Mouse (Mus musculus) left cerebral cortex, adult 18-20 months (tissue): ENCODE measurements around the gene Rnf207. TPM values are rescaled to one million over a fixed set of nuclear protein-coding genes. Genes with fewer than 3 reads are reported as not detected.

Experiments used
- DNase-seq, 2 experiments: peaks; one replicate each; pipeline ENCODE4 v3.0.0; 2021 to 2022; ENCODE audit warnings: low spot score in 2 of 2, mixed read lengths in 1 of 2
- long read RNA-seq, 2 experiments: library from polyadenylated mRNA; stranded (forward); transcript quantifications; one replicate each; pipeline ENCODE4 v2.0.0; 2021
- total RNA-seq, 2 experiments: library from RNA; stranded (reverse); gene quantifications; 2 replicates each; pipeline ENCODE4 v1.2.3; 2021

Gene Rnf207
- total RNA-seq, result 10 to 100 TPM; 18.9 to 20.8 TPM
- long read RNA-seq, experiment 1, partial matches to known transcripts, result 1 of 13 reads
- long read RNA-seq, experiment 1, other reads (novel, unspliced or antisense), result 12 of 13 reads
- long read RNA-seq, experiment 2, partial matches to known transcripts, result 2 of 6 reads
- long read RNA-seq, experiment 2, other reads (novel, unspliced or antisense), result 4 of 6 reads

DNA sequence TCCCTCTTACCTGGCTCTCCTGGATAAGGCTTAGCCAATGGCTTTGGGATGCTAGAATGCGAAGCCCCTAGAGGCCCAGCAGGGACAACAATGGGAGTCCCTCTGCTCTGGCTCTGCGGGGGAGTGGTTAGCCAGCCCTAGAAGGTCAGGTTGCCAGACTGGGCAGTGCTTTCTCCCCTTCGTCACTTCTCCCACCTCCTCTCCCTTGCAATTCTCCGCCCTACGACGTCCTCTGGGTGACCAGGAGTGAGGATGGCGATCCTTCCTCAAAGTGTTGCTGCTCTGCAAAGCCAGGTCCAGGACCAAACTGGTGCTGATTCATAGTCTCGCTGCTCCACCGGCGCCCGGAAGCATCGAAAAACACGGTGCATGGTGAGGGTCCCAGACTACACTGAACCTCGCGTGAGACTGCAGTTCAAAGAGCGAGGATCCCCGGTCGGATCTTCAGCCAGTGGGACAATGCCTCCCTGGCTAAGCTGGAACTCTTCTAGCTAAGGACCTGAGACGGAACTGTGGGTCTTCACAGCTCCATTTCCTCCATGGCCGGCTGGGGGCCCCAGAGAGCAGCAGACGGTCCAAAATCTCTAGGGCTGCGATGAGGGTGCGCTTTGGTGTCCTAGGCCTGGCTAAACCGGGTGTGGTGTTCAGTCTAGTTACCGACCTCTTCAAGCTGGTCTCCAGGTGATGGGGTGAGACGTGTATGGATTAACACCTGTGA is at the start of gene Rnf207:
Gene Rnf207, minus strand, starts transcription at position 477 of the 718 bp plus-strand sequence.
- peak; percentile 67 to 68 for DNase-seq

- DNase-seq, result no peak
Measured at GRCm38 (mm10) chr4:152365228-152365627, 46.4 kb upstream of the Rnf207 start.

- no peak for DNase-seq
Measured at GRCm38 (mm10) chr4:152362180-152362579, 43.4 kb upstream of the Rnf207 start.

DNA sequence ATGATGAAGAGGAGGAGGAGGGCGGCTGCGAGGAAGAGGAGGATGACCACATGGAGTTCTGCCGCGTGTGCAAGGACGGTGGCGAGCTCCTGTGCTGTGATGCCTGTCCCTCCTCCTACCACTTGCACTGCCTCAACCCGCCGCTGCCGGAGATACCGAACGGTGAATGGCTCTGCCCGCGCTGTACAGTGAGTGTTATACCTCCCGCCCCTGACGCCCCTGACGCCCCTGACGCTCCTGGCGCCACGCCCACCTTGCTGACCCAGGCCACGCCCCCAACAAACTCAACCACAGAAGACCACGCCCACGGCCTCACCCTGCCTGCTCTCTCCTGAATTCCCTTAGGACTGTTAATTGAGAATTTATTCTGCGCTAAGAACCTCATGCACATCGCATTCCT is 42.1 kb upstream of the Rnf207 start:
- no peak for DNase-seq

DNA sequence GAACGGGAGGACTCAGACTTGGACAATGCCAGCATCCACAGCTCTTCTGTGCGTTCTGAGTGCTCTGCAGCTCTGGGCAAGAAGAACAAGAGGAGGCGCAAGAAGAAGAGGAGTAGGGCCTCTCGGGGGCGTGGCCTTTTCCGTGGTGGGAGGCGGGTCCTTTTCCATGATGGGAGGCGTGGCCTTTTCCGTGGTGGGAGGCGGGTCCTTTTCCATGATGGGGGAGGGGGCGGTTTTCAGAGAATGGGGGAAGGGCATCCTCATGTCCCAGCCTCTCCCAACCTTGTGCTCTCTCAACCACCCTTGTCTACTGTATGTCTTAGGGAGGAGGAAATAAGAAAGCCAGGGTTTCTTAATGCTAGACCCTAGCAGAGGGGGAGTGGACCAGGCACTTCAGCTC is 40.9 kb upstream of the Rnf207 start:
- DNase-seq, result no peak

GRCm38 (mm10) chr4:152355672-152356071 is 36.9 kb upstream of the Rnf207 start:
- no peak for DNase-seq

DNA sequence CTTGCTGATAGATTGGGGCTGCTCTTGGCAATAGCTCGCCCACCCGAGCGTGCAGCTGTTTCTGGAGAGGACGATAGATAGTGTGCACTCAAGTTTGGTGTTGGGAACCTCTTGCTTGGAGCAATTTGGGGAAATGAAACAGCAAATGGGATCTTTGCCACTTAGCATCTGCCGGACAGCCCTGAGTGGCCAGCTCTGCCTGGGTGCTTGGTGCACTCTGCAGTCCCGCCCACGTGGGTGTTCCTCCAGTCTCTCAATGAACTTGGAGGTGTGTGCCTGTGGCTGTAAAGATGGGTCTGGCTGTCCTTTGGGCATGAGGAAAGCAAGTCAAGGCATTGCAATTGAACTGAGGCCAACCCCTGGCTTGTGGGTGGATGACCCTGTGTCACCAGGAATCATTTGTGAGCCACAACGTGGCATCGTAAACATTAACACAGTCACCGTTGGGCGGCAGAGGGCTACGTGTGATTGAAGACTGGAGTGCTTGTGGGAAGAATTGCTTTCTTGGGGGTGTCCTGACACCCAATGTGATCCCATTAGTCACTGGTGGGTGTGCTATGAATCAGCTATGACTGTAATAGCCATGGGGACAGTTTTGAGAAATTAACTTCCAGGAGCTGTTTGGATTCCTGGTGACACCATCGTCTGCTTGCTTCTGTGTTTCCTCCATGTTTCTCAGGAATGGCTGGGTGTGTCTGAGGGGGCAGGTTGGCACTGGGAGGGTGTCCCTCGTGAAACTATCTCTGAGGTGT is 35.3 kb upstream of the Rnf207 start:
- DNase-seq, result peak in 1 of 2 experiments; percentile 28

DNA sequence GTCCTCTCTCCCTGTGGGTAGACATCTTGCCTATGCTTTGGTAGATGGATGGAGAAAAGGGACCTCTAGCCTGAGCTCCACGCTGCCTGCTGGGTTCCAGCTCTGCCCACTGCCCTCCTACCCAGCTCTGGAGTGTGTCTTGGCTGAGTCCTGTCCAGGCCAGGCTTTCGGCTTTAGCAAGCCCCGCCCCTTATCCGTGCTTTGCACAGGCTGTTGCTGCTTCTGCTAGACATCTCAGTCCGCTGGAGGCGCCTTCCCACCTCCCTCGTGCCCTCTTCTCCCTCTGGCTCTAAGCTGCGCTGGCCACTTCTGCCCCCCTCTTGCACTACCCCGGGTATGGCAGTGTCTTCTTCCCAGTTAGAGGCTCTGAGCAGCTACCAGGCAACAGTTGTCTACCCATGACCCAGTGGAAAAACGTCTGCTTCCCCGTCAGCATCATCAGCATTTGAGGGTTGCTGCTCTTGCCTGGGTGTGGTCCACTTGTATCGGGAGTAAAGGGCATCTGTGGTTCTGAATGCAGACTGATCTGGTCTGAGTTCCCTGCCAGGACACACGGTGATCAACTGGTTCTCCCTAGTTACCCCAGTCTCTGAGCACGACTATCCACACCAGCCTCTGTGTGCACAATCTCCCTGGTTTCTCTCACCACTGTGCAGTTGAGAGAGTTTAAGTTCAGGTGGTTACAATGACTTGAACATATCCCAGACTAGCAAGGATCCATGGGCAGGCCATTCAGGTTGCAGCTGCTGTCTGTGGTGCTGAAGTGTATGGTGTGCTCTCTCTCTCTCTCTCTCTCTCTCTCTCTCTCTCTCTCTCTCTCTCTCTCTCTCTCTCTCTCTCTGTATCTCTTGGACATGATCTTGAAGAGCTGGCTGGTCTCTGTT is 32.9 kb upstream of the Rnf207 start:
- DNase-seq, result peak; percentile 48 to 57

GRCm38 (mm10) chr4:152350722-152351421 is 32.1 kb upstream of the Rnf207 start:
- peak; percentile 51 to 59 for DNase-seq

GRCm38 (mm10) chr4:152349837-152350381 is 31.1 kb upstream of the Rnf207 start:
- peak; percentile 68 to 80 for DNase-seq

- DNase-seq, result peak; percentile 61 to 71
Measured at GRCm38 (mm10) chr4:152345120-152345889, 26.5 kb upstream of the Rnf207 start.

GRCm38 (mm10) chr4:152344651-152345050 is 25.9 kb upstream of the Rnf207 start:
- no peak for DNase-seq

DNA sequence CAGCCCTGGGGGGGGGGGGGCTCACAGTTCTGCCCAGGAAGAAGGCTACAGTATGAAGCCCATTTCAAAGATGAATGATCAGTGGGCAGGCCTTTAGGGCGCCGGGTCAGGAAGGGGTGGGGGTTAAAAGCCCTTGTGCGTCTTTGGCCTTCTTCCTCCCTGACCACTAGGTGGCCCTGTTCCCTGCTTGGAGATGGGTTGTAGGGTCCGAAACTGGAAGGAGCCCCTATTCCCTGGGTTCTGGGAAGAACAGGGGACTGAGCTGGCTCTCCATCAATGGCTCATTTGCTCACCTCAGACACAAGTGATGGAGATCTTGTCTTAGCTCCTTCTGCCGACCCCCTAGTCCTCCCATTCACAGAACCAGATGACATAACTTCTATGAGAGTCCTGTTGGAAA is 24.5 kb upstream of the Rnf207 start:
- peak in 1 of 2 experiments; percentile 35 for DNase-seq

DNA sequence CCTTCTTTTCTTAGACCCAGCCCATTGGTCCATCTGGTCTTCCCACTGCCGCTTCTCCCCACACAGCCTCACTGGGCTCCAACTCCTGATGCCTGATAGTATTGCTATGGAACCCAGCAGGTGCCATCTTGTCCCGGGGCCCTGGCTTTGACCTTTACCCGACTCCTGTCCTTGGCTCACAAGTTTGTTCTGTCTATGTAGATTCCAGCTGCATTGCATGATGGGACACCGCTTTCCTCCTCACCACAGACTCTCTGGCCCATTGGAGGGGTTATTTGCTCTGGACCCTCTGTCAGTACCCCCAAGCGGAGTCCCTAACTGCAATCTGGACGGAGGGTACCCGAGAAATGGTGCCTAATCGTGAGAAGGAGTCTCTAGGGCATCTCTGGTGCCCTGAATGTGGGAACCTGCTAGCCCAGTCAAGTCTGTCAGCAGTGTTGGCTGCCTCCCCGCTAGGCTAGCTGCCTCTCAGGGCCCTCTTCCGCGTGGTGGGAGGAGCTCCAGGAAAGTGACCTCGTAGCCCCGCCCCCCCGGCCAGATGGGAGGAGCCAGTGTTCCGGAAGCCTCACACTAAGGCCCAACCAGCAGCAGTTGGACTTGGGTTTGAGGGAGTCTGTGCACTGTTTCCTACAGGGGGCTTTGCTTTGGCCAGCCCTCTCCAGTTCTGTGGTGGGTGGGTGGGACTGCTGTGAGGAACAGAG is 21.9 kb upstream of the Rnf207 start:
- no peak for DNase-seq

GRCm38 (mm10) chr4:152339293-152339790 is 20.5 kb upstream of the Rnf207 start:
- DNase-seq, result no peak

DNA sequence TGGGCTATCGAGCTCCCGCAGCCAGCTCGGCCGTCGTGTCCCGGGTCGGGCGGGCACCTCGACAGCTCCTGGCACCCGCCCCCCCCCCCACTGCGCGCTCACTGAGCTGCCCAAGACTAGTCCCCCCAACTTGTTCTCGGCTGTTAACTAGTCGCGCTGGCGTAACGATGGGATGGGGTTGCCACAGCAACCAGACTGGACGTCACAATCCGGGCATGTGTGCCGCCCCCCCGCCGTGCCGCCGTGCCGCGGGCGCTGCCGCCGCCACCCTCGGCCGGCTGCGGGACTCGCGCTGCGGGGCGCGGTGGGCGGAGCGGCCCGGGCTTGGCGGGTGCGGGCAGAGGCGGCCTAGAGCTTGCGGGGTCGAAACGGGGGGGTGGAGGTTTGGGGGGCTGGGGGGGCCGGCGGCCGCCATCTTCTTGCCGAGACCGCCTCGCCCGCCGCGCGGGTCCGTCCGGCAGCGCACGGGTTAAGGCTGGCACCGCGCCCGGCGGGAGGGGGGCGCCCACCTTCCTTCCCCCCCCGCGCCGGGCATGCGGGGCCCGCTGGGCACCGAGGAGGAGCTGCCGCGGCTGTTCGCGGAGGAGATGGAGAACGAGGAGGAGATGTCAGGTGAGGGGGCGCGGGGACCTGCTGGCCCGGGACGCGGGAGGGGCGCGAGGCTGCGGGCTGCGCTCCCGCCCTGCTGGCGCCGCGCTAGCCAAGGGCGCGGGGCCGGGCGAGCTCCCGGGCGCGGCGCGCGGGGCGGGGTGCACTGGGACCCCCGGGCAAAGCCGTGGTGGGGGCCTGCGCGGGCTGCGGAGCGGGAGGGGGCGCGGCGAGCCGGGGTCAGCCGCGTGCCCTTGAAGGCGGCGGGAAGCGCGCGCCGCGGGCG is 19.9 kb upstream of the Rnf207 start, which contains the start of gene Chd5:
Gene Chd5, plus strand, starts transcription at position 233 of the 874 bp plus-strand sequence.
- peak; percentile 69 to 80 for DNase-seq

- DNase-seq, result no peak
Measured at GRCm38 (mm10) chr4:152337772-152338171, 19.0 kb upstream of the Rnf207 start.
